Mouse (Mus musculus): ENCODE measurements at regions not wholly inside any gene's neighbourhood (a gene's known extent, or its start where the extent isn't known, plus 50 kb on each side); places are given as distances from the start of the nearest gene placed in this dataset.

DNA sequence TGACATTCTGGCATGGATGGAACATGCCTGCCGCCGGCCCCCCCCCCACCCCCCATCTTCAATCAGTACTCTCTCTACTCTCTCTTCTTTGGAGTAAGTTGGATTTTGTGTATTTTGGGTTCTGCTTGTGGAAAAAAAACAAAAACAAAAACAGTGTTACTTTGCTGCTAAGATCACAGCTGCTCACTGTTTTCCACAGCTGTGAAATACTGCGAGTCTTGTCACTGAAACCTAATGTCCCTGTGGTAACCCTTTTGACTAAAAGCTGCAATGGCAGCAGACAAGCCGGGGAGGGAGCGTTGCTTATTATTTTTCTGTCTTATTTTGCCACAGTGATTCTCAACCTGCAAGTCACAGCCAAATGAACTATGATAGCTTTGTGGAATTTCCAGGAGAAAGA lies 51.3 kb upstream of the Frmd6 start:
- no peak for TF ChIP-seq CTCF (IDR thresholded peaks at IDR 0.05)
- no peak for TF ChIP-seq POLR2A (IDR thresholded peaks at IDR 0.05; ENCODE audit: insufficient read depth, low read depth, low read length)

Data from heart, adult 2 months (tissue).